Mouse (Mus musculus) heart, postnatal 36 days (tissue): Measurements from ENCODE around the gene Lpcat1. TPM values are rescaled to one million over a fixed set of nuclear protein-coding genes. Genes with fewer than 3 reads are reported as not detected.
A peak's percentile ranks its signal among the peaks of the same experiment; 100 is the strongest.

ENCODE experiments used
- DNase-seq, 2 experiments: peaks; one replicate each; pipeline ENCODE4 v3.0.0; 2021 to 2022
- intact Hi-C: fragments of 180-260 bp; cut with DNase I; formaldehyde crosslinking; loops from one replicate; pipeline ENCODE4 v1.15.1; 2025
- total RNA-seq, 2 experiments: library from RNA; stranded (reverse); gene quantifications; 2 replicates each; pipeline ENCODE4 v1.2.3; 2021

Lpcat1 gene
- total RNA-seq, 2 experiments from 2014 or later = 7.0 to 9.4 TPM

GRCm38 (mm10) chr13:73445087-73445486 is 21.9 kb upstream of the Lpcat1 start:
- intact Hi-C loops = no loop called here
- peak; percentile 39 to 59 for DNase-seq

- no peak for DNase-seq
- intact Hi-C loops = no loop called here
These were observed 20.9 kb upstream of the Lpcat1 start for GRCm38 (mm10) chr13:73446076-73446475.

GRCm38 (mm10) chr13:73446494-73446893 is 20.5 kb upstream of the Lpcat1 start:
- intact Hi-C loops = no loop called here
- DNase-seq = no peak

GRCm38 (mm10) chr13:73446943-73447342 is 20.1 kb upstream of the Lpcat1 start:
- intact Hi-C loops = no loop called here
- DNase-seq = peak; percentile 23 to 43

- DNase-seq = no peak
- intact Hi-C loops = no loop called here
These were observed 19.5 kb upstream of the Lpcat1 start for GRCm38 (mm10) chr13:73447478-73447877.

GRCm38 (mm10) chr13:73448201-73448600 is 18.8 kb upstream of the Lpcat1 start:
- DNase-seq = no peak
- intact Hi-C loops = no loop called here

GRCm38 (mm10) chr13:73448723-73449122 is 18.3 kb upstream of the Lpcat1 start:
- DNase-seq = no peak
- intact Hi-C loops = no loop called here

- intact Hi-C loops = no loop called here
- no peak for DNase-seq
These were observed 13.3 kb upstream of the Lpcat1 start for GRCm38 (mm10) chr13:73453503-73454217.

GRCm38 (mm10) chr13:73455328-73455727 is 11.7 kb upstream of the Lpcat1 start:
- no peak for DNase-seq
- intact Hi-C loops = no loop called here

- DNase-seq = no peak
- intact Hi-C loops = no loop called here
These were observed 9.7 kb upstream of the Lpcat1 start for GRCm38 (mm10) chr13:73457301-73457700.

GRCm38 (mm10) chr13:73457741-73458140 is 9.3 kb upstream of the Lpcat1 start:
- intact Hi-C loops = no loop called here
- DNase-seq = no peak

GRCm38 (mm10) chr13:73458719-73459118 is 8.3 kb upstream of the Lpcat1 start:
- intact Hi-C loops = no loop called here
- no peak for DNase-seq

- DNase-seq = no peak
- intact Hi-C loops = no loop called here
These were observed 7.7 kb upstream of the Lpcat1 start for GRCm38 (mm10) chr13:73459189-73459850.

- DNase-seq = no peak
- intact Hi-C loops = no loop called here
These were observed 5.4 kb upstream of the Lpcat1 start for GRCm38 (mm10) chr13:73461551-73461950.

- intact Hi-C loops = loop anchor here (2.0 to 5.0 kb wide), 2 partner anchors 22 to 37 kb away; no protein-coding TSS in a partner anchor
- DNase-seq = no peak
These were observed 1.8 kb upstream of the Lpcat1 start for GRCm38 (mm10) chr13:73465156-73465555.

- DNase-seq = no peak
- intact Hi-C loops = loop anchor here (5.0 kb wide), 1 partner anchor 36 kb away; no protein-coding TSS in a partner anchor
These were observed 586 bp upstream of the Lpcat1 start for GRCm38 (mm10) chr13:73466411-73466810.

- DNase-seq = peak in 1 of 2 experiments; percentile 27
- intact Hi-C loops = loop anchor here (2.0 to 5.0 kb wide), 2 partner anchors 35 to 41 kb away; no protein-coding TSS in a partner anchor
These were observed 632 bp downstream of the Lpcat1 start for GRCm38 (mm10) chr13:73467421-73468237.

GRCm38 (mm10) chr13:73468834-73469233 is 1.8 kb downstream of the Lpcat1 start:
- intact Hi-C loops = loop anchor here (2.0 to 5.0 kb wide), 2 partner anchors 33 to 42 kb away; no protein-coding TSS in a partner anchor
- DNase-seq = no peak

GRCm38 (mm10) chr13:73469257-73469967 is 2.4 kb downstream of the Lpcat1 start:
- intact Hi-C loops = loop anchor here (2.0 to 5.0 kb wide), 2 partner anchors 33 to 43 kb away; no protein-coding TSS in a partner anchor
- DNase-seq = no peak

- no peak for DNase-seq
- intact Hi-C loops = no loop called here
These were observed 5.5 kb downstream of the Lpcat1 start for GRCm38 (mm10) chr13:73472481-73472880.
